Mouse (Mus musculus) embryonic facial prominence, embryonic 15.5 days (tissue): ENCODE results near the gene Pqbp1. TPM values are rescaled to one million over a fixed set of nuclear protein-coding genes. Genes with fewer than 3 reads are reported as not detected.
A peak's percentile ranks its signal among the peaks of the same experiment; 100 is the strongest.
"Not testable (repeated sequence)": the region's sequence is repeated elsewhere in the genome, so short reads cannot be mapped to it uniquely, and the experiment has no call there.

Experiments
- ATAC-seq: fragments of 200-750 bp; cut with Nextera tagmentation; 2 replicates; pipeline ENCODE4 v1.8.0; 2017; ENCODE audit warnings: low read depth, moderate TSS enrichment; ENCODE audit not compliant: insufficient number of reproducible peaks, low FRiP score, low TSS enrichment
- H3K27ac ChIP-seq: fragments of 300-500 bp; sonication (generic); replicated peaks from 2 replicates; pipeline ENCODE4 v1.5.1; 2015; ENCODE audit warnings: mild to moderate bottlenecking, inconsistent platforms
- H3K27me3 ChIP-seq: fragments of 300-500 bp; sonication (generic); 2 replicates; pipeline ENCODE4 v1.6.1; 2015; ENCODE audit warnings: inconsistent platforms
- H3K36me3 ChIP-seq: fragments of 300-500 bp; sonication (generic); 2 replicates; pipeline ENCODE4 v1.6.1; 2015; ENCODE audit warnings: mild to moderate bottlenecking, inconsistent platforms
- H3K4me1 ChIP-seq: fragments of 300-500 bp; sonication (generic); 2 replicates; pipeline ENCODE4 v1.6.1; 2015; ENCODE audit warnings: inconsistent platforms
- H3K4me2 ChIP-seq: fragments of 300-500 bp; sonication (generic); replicated peaks from 2 replicates; pipeline ENCODE4 v1.6.1; 2015; ENCODE audit warnings: mild to moderate bottlenecking, inconsistent platforms
- H3K4me3 ChIP-seq: fragments of 300-500 bp; sonication (generic); replicated peaks from 2 replicates; pipeline ENCODE4 v1.5.1; 2015; ENCODE audit warnings: mild to moderate bottlenecking, inconsistent platforms
- H3K9ac ChIP-seq: fragments of 300-500 bp; sonication (generic); 2 replicates; pipeline ENCODE4 v1.6.1; 2015; ENCODE audit warnings: inconsistent platforms
- H3K9me3 ChIP-seq: fragments of 300-500 bp; sonication (generic); replicated peaks from 2 replicates; pipeline ENCODE4 v1.6.1; 2016; ENCODE audit warnings: inconsistent platforms
- WGBS: fragments of 180-500 bp; shearing (Covaris S2); methylation state at CpG from one replicate; pipeline ENCODE4 v1.1.7; 2015; 5-methylcytosine and 5-hydroxymethylcytosine counted together
- polyA plus RNA-seq: library from polyadenylated mRNA; unstranded; fragments of >200 nt; fragmentation: Nextera tagmentation; extraction: Ambion mirVana; gene quantifications from 2 replicates; pipeline ENCODE4 v1.2.1, GENCODE M21; 2015

The Pqbp1 gene
- polyA plus RNA-seq, 1 experiment from 2014 or later: 126 TPM

DNA sequence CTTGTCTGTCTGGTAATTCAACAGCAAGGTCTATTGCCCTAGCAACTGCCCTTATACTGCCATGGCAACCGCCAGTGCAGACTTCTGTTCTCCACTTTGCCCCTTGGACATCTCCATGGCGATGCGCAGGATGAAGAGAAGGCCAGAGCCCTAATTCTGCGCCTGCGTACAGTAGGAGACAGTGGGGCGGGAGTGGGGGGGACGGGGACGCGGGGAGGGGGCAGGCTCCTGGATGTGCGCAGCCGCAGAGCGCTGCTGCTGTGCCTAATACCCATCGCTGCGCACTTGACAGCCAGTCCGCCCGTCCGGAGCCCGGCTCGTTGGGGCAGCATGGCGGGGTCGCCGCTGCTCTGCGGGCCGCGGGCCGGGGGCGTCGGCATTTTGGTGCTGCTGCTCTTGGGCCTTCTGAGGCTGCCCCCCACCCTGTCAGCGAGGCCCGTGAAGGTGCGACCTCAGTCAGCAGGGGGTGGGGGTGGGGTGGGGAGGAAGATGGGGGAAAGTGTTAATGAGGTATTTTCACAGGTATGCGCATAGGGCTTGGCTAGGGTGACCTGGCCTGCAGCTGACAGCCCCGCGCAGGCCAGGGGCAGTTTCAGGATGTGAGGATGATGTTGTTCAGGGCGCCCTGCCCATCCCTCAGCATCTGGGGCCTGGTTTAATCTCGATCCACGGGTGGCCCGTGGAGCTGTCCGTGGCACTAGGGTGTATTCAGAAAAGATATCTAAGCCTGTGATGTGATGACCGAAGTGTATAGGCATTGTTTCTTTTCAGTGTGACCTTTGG lies 20.7 kb upstream of the Pqbp1 start, which contains the start of gene Pcsk1n:
Pcsk1n (plus strand) TSS at position 222 of the 783 bp plus-strand sequence.
- peak within 1 kb of the TSS; percentile 38 for H3K4me2 ChIP-seq
- peak within 1 kb of the TSS; percentile 22 for H3K4me3 ChIP-seq
- 19% methylated on average over 31 of the region's 40 CpGs for WGBS
- H3K36me3 ChIP-seq: no peaks in the 10 kb centered on the region
- no peak for ATAC-seq
- H3K27me3 ChIP-seq: peaks cover 50% of the 10 kb centered on the region
- H3K9ac ChIP-seq: no peak within 1 kb of the TSS
- peaks cover 8% of the 10 kb centered on the region for H3K4me1 ChIP-seq
- H3K27ac ChIP-seq: no peak within 1 kb of the TSS
- H3K9me3 ChIP-seq: no peaks in the 10 kb centered on the region

DNA sequence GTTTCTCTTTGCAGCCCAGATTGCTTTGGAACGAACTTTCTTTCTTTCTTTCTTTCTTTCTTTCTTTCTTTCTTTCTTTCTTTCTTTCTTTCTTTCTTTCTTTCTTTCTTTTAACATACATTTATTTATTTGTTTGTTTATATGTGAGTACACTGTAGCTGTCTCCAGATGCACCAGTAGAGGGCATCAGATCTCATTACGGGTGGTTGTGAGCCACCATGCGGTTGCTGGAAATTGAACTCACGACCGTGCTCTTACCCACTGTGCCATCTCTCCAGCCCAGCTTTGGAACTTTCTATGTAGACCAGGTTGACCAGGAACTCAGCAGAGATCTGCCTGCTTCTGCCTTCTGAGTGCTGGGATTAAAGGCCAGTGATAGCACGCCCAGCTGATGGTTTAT lies 18.9 kb upstream of the Pqbp1 start:
- H3K4me2 ChIP-seq, H3K4me3 ChIP-seq, H3K36me3 ChIP-seq, H3K9me3 ChIP-seq, ATAC-seq, H3K9ac ChIP-seq, H3K27ac ChIP-seq, H3K4me1 ChIP-seq: not testable (repeated sequence)
- peaks cover 34% of the 10 kb centered on the region for H3K27me3 ChIP-seq
- WGBS: 72% methylated on average over 6 of the region's 6 CpGs

DNA sequence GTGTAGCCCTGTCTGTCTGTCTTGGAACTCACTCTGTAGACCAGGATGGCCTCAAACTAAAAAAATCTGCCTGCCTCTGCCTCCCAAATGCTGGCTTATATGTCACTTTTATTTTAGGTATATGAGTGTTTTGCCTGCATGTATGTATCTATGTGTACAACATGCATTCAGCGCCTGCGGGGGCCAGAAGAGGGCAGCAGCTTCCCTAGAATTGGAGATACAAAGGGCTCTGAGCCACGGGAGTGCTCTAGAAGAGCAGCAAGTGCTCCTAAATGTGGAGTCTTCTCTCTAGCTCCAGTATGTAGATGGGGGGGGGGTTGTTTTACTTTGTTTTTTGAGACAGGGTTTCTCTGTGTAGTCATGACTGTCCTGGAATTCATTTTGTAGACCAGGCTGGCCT lies 16.6 kb upstream of the Pqbp1 start:
- WGBS: 22% methylated on average over 3 of the region's 3 CpGs
- not testable (repeated sequence) for H3K27ac ChIP-seq, H3K4me3 ChIP-seq, H3K9ac ChIP-seq, H3K4me1 ChIP-seq, H3K4me2 ChIP-seq, H3K9me3 ChIP-seq, ATAC-seq, H3K36me3 ChIP-seq
- peaks cover 13% of the 10 kb centered on the region for H3K27me3 ChIP-seq

DNA sequence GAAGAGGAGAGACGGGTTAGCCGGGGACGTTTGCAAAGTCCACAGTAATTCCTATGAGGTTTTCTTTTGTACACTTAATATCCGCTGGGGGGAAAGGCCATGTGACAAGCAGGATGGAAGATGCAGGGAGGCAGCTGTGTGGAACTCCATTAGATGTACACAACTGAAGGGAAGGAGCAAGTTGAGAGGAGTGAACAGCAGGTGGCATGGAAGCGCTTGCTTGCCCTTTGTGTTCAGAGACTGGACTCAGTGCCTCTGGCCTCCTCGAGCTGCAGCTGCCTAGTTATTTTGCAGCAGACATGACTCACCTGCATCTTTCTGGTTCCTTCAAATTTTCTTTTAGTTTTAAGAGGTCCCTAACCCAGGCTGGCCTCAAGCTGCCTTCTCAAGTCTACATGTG lies 11.4 kb upstream of the Pqbp1 start:
- no peaks in the 10 kb centered on the region for H3K9me3 ChIP-seq
- no peaks in the 10 kb centered on the region for H3K4me1 ChIP-seq
- no peak for ATAC-seq

DNA sequence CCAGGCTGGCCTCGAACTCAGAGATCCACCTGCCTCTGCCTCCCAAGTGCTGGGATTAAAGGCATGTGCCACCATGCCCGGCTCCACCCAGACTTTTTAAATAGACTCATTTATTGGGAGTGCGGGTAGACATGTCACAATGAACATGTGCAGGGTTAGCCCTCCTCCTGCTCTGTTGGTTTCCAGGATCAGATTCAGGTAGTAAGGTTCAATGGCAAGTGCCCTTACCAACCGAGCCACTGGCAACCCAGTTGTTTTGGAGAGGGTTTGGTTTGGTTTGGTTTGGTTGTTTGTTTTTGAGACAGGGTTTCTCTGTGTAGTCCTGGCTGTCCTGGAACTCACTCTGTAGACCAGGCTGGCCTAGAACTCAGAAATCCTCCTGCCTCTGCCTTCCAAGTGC lies 10.2 kb upstream of the Pqbp1 start, which contains the start of gene Gm10490:
Gm10490 (plus strand) TSS at position 301 of the 400 bp plus-strand sequence.
- not testable (repeated sequence) for H3K9ac ChIP-seq, H3K4me1 ChIP-seq, H3K27ac ChIP-seq, ATAC-seq, H3K36me3 ChIP-seq, H3K4me2 ChIP-seq, H3K27me3 ChIP-seq, H3K9me3 ChIP-seq, H3K4me3 ChIP-seq
- 91% methylated on average over 4 of the region's 4 CpGs for WGBS

More for the DNA sequence above, 11.4 kb upstream of the Pqbp1 start:
- Histone ChIP-seq H3K27me3 (no peaks in the 10 kb centered on the region), H3K9ac (no peak overlapping the region), H3K36me3 (peaks cover 4% of the 10 kb centered on the region; the same call in 1 of the 2 replicates), H3K4me2 (no peak overlapping the region), H3K4me3 (no peak overlapping the region), H3K27ac (no peak overlapping the region)
- WGBS: 46% methylated on average over 6 of the region's 6 CpGs

DNA sequence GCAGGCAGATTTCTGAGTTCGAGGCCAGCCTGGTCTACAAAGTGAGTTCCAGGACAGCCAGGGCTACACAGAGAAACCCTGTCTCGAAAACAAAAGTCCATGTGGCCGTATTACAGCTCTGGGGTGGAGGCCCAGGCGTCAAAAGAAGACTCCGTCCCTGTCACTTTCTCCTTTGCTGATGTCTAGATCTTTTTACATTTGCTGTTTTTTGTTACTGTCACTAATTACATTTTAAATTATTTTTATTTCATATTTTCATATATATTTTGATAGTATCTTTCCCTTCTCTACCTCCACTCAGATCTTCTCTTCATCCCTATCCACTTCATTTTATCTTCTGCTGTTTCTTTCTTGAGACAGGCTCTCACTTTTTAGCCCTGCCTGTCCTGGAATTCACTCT lies 8.7 kb upstream of the Pqbp1 start, which contains the start of gene Gm10491:
Gm10491 (minus strand) TSS at position 101 of the 400 bp plus-strand sequence.
- Histone ChIP-seq H3K4me1 (no peaks in the 10 kb centered on the region), H3K4me2 (no peak within 1 kb of the TSS), H3K9me3 (no peaks in the 10 kb centered on the region), H3K27ac (no peak within 1 kb of the TSS), H3K4me3 (no peak within 1 kb of the TSS), H3K36me3 (peaks cover 4% of the 10 kb centered on the region; the same call in 1 of the 2 replicates), H3K9ac (no peak within 1 kb of the TSS), H3K27me3 (no peaks in the 10 kb centered on the region)
- no peak for ATAC-seq
- 78% methylated on average over 5 of the region's 5 CpGs for WGBS

DNA sequence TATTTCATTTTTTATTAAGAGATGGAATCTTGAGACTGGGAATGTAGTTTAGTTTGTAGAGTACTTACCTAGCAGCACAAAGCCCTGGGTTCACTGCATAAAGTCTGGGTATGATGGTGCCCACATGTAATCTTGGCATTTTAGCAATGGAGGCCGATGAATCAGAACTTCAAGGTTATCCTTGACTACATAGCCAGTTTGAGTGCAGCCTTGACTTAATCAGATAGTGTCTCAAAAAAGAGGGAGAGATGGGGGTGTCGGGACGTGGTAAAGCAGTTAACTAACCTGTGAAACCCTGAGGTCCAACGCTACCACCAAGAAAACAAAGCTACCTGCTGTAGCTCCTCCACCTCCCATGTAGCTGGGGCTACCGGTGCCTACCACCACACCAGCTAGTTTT lies 5.4 kb upstream of the Pqbp1 start:
- Histone ChIP-seq H3K27me3 (no peaks in the 10 kb centered on the region), H3K4me2 (no peak overlapping the region), H3K9me3 (no peaks in the 10 kb centered on the region), H3K36me3 (peaks cover 4% of the 10 kb centered on the region; the same call in 1 of the 2 replicates), H3K27ac (no peak overlapping the region), H3K9ac (no peak overlapping the region), H3K4me1 (no peaks in the 10 kb centered on the region), H3K4me3 (no peak overlapping the region)
- no peak for ATAC-seq
- WGBS: 92% methylated on average over 5 of the region's 5 CpGs

DNA sequence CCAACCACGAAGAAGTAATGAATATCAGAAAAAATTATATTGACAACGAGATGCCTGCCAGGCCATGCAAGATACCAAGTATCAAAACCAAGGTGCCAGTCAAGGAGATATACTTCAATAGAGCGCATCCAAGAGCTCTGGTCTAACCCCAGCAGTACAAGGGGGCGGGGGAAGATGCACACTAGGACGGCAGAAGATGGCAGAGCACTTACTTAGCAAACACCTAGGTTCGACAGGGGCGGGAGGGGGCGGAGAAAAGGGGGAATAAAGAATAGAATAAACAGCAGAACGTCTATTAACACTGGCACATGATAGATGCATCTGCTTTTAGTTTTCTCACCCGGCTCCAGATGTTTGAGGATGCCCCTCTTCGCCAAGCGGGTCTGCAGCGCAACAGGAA lies 858 bp downstream of the Pqbp1 start:
- H3K27me3 ChIP-seq: no peaks in the 10 kb centered on the region
- peak overlapping the region; percentile 88; the same call in 1 of the 2 replicates for H3K27ac ChIP-seq
- ATAC-seq: no peak
- peak overlapping the region; percentile 59 for H3K4me3 ChIP-seq
- peak overlapping the region; percentile 49 for H3K4me2 ChIP-seq
- no peak overlapping the region for H3K9ac ChIP-seq
- no peaks in the 10 kb centered on the region for H3K9me3 ChIP-seq
- H3K36me3 ChIP-seq: peaks cover 17% of the 10 kb centered on the region; the same call in 1 of the 2 replicates
- 23% methylated on average over 13 of the region's 13 CpGs for WGBS
- no peaks in the 10 kb centered on the region for H3K4me1 ChIP-seq

DNA sequence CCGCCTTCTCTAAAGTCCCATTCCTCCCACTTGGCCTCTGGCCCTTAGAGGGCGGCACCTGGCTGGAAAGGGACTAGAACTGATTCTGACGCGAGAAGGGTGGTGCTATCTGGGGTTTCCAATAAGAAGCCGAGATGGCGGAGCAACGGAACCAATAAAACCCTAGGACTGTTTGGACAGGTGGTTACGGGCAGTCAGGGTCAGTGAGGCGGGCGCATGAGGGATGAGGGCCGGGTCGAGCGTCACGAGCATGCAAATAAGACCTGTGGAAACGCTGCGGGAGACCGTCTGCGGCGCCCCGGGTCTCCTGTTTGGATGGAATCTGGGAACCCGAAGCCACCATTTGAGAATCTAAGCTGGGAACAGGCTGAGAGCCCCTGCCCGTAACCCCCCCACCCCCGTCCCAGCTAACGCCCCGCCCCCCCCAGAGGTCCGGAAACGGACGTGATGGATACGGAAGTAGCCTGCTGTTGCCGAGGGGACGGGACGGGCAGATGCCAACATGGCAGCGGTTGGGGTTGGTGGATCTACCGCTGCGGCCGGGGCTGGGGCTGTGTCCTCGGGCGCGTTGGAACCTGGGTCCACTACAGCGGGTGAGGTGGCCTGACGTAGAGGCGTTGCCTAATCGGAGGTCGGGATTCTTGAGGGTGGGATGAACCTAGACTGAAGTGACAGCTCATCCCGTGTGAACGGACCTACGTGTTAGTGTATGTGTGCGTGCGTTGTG lies 15.1 kb downstream of the Pqbp1 start, which contains the start of gene Slc35a2:
Slc35a2 (plus strand) TSS at position 188 of the 727 bp plus-strand sequence.
- H3K9ac ChIP-seq: 0 out of 2 replicates have a peak within 1 kb of the TSS, but pooled peaks have one; percentile 12
- H3K36me3 ChIP-seq: no peaks in the 10 kb centered on the region
- H3K4me3 ChIP-seq: peak within 1 kb of the TSS; percentile 59
- H3K27ac ChIP-seq: peak within 1 kb of the TSS; percentile 87
- 16% methylated on average over 49 of the region's 49 CpGs for WGBS
- peak; percentile 90 for ATAC-seq
- H3K9me3 ChIP-seq: no peaks in the 10 kb centered on the region
- no peaks in the 10 kb centered on the region for H3K27me3 ChIP-seq
- H3K4me2 ChIP-seq: peak within 1 kb of the TSS; percentile 54
- H3K4me1 ChIP-seq: 0 out of 2 replicates have a peak, but pooled peaks cover 5% of the 10 kb centered on the region

DNA sequence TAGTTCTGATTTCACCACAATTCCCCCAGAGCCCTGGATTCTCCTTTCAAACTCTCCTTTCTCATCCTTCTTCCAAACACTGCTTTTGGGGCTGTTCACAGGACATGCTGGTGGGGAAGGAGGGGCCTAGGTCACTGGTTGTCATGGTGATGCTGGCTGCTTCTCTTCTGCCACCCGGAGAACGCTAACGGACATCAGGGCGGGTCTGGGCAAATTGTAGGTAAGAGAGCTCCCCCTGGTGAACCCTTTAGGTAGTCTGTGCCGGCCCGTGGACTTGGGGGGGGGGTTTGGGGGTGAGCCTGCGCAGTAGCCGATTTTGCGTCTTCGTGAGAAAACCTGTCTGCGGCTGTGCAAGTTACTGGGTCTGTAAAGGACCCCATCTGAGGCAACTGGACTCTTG lies 19.2 kb downstream of the Pqbp1 start:
- no peak for ATAC-seq

DNA sequence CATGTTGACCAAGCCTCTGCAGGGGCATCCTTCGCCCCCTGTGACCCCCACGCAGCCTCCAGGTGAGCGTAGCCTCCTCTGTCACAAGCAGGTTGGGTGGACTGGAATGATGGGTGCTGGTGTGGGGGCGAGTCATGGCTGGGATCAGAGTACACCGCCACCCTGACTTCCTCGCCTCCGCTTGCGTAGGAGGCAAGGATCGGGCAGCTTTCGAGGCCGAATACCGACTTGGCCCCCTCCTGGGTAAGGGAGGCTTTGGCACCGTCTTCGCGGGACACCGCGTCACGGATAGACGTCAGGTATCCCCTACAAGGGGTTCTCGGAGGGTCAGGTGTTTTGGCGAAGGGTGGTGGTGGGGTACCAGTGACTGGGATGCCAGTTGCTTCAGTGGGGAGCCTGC lies 20.6 kb downstream of the Pqbp1 start:
- Histone ChIP-seq H3K27me3 (no peaks in the 10 kb centered on the region), H3K9me3 (no peaks in the 10 kb centered on the region), H3K27ac (no peak overlapping the region), H3K4me3 (peak overlapping the region; percentile 45), H3K36me3 (no peaks in the 10 kb centered on the region), H3K9ac (no peak overlapping the region; the same call in 1 of the 2 replicates), H3K4me1 (0 out of 2 replicates have a peak, but pooled peaks cover 5% of the 10 kb centered on the region), H3K4me2 (peak overlapping the region; percentile 78)
- 0 out of 2 replicates have a peak, but pooled peaks have one; percentile 22 for ATAC-seq
- WGBS: 24% methylated on average over 21 of the region's 21 CpGs

More for the DNA sequence above, 19.2 kb downstream of the Pqbp1 start:
- no peaks in the 10 kb centered on the region for H3K9me3 ChIP-seq
- no peak overlapping the region for H3K27ac ChIP-seq
- WGBS: 18% methylated on average over 11 of the region's 11 CpGs
- H3K4me3 ChIP-seq: no peak overlapping the region
- peak overlapping the region; percentile 78 for H3K4me2 ChIP-seq
- no peak overlapping the region for H3K9ac ChIP-seq
- 0 out of 2 replicates have a peak, but pooled peaks cover 5% of the 10 kb centered on the region for H3K4me1 ChIP-seq
- no peaks in the 10 kb centered on the region for H3K27me3 ChIP-seq
- H3K36me3 ChIP-seq: no peaks in the 10 kb centered on the region
